Mouse (Mus musculus) testis, postnatal 10 days (tissue): ENCODE measurements around the gene Prl4a1.
"Not testable (repeated sequence)": the region's sequence is repeated elsewhere in the genome, so short reads cannot be mapped to it uniquely, and the experiment has no call there.

Experiments
- DNase-seq: peaks from one replicate; pipeline ENCODE4 v3.0.0; 2021; ENCODE audit warnings: low spot score

Gene Prl4a1

GRCm38 (mm10) chr13:28015912-28016311 lies at the start of gene Prl4a1:
Gene Prl4a1 (plus strand): TSS chr13:28016212.
- no peak for DNase-seq

DNA sequence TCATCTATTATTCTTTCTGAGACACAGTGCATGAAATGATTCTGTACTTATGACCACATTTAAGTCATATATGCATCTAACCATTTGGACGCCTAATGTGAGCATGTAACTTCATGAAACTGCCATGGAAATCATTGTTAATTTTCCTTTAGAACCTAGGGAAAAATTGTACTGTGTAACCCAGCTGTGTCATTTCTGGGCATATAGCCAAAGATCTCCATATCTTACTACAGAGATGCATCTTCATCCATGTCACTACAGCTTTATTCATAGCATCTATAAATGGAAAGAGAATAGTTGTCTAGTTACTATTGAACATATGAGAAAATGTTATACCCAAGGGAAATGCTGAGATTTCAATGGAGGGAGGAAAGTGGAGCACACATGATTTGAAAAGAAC lies 43.1 kb upstream of the Prl4a1 start:
- DNase-seq: no peak

DNA sequence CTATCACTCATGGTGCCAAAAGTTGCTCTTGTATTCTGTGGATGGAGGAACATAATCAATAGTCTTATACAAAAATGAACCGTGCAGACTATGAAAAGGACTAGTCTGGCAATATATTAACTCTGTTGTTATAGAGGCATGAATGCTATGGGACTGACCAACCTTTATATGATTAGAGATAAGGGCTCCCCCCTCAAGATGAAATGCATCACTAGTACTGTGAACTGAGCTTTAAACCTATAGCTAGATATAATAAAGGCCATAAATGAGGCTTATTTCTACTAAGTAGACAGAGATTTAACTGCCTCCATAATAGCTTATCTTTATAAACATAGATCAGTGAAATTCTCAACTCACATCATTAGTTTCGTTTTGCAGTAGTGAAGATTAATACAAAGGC lies 41.7 kb upstream of the Prl4a1 start:
- not testable (repeated sequence) for DNase-seq

- no peak for DNase-seq
Measured at GRCm38 (mm10) chr13:27977646-27978045, 38.4 kb upstream of the Prl4a1 start.

- not testable (repeated sequence) for DNase-seq
Measured at GRCm38 (mm10) chr13:27996557-27996956, 19.5 kb upstream of the Prl4a1 start.

- no peak for DNase-seq
Measured at GRCm38 (mm10) chr13:28029330-28029729, 13.3 kb downstream of the Prl4a1 start.

DNA sequence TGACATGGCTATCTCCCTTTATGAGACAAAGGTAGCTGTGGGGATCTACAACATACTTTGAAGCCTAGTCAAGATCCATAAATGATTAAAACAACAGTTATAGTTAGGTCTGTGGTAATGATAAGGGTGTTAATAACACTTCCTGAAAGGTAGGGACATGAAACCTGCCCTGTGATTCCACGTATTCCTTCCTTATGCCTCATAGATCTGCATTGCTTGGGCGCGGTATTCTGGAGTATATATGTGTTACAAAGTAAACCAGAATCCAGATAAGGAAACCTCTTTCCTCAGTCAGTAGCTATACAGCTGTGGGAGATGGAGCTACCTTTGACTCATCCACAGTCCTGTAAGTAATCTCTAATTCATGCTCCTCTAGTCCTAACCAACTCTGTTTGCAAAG lies 53.3 kb downstream of the Prl4a1 start:
- DNase-seq: no peak
